Mouse (Mus musculus): ENCODE results near the gene Slc24a3. TPM values are rescaled to one million over a fixed set of nuclear protein-coding genes. Genes with fewer than 3 reads are reported as not detected.

Slc24a3 gene
- polyA plus RNA-seq, 1 experiment from 2014 or later: 2.1 TPM

DNA sequence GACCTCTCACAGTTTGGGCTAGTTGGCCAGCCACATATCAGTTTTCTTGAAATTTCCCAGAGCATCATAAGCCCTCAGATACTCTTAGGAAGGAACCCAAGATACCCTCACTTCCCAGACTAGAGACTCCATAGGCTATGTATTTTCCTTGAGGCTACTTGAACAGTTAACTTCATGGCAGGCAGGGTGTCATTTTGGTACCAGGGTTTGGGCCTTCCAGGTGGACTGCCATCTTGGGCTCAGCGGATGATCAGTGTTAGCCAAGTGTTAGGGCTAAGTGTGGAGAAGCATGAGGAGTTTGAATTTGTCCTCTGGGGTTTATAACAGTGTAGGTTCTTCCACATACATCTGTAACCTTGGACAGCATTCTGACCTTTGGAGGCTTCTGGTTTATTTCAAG is 124.6 kb downstream of the Slc24a3 start:
- H3K4me3 ChIP-seq (replicated peaks): no peak overlapping the region
- no peaks in the 10 kb centered on the region for H3K9me3 ChIP-seq (replicated peaks)
- H3K27me3 ChIP-seq: no peaks in the 10 kb centered on the region
- no peak for ATAC-seq (replicated peaks; ENCODE audit: low FRiP score)
- H3K9ac ChIP-seq: no peak overlapping the region
- WGBS: 92% methylated on average over 1 of the region's 1 CpGs
- H3K4me1 ChIP-seq: no peaks in the 10 kb centered on the region
- no peak overlapping the region for H3K4me2 ChIP-seq
- H3K36me3 ChIP-seq: no peaks in the 10 kb centered on the region
- H3K27ac ChIP-seq: no peak overlapping the region

DNA sequence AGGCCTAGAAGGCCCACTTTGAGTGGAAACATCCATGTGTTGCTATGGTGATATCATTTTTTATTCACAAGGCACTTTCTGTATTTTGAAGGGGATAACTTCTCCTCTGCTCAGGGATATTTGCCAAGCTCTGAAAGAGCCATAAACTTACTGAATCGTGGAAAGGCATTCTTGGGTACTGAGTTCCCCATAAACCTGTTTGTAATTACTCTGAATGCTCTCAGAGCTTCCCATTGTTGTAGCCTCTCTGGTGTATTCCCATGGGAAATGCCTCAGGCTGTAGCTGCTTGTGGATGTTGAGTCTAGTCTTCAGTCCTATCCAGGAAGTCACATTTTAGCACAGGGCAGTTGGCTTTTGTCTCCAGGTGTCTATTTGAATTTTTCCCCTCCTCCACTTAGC is 125.3 kb downstream of the Slc24a3 start:
- no peak for ATAC-seq (replicated peaks; ENCODE audit: low FRiP score)
- Histone ChIP-seq H3K4me1 (no peaks in the 10 kb centered on the region), H3K27me3 (no peaks in the 10 kb centered on the region), H3K4me3 (replicated peaks) (no peak overlapping the region), H3K36me3 (no peaks in the 10 kb centered on the region), H3K4me2 (no peak overlapping the region), H3K27ac (no peak overlapping the region), H3K9ac (no peak overlapping the region), H3K9me3 (replicated peaks) (no peaks in the 10 kb centered on the region)
- 10% methylated on average over 1 of the region's 1 CpGs for WGBS

DNA sequence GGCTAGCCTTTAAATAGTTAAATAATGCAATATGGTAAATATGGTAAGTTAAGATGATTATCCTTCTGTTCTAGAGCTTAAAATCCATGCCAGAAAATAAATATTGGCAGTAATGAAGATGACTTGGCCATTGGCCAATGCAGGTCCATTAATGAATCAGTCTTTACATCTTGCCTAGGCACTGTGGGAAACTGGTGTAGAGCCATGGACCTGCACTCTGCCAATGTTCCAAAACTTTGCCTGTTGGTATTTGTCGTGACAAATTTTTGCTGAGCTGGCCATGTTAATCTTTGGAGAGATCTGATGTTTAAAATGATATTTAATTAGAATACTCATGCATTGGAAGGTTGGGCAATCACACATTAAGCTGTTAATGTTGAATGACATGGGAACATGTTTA is 129.4 kb downstream of the Slc24a3 start:
- WGBS: 88% methylated on average over 1 of the region's 1 CpGs
- no peak for ATAC-seq (replicated peaks; ENCODE audit: low FRiP score)
- Histone ChIP-seq H3K36me3 (no peaks in the 10 kb centered on the region), H3K4me2 (no peak overlapping the region), H3K4me1 (no peaks in the 10 kb centered on the region), H3K27ac (no peak overlapping the region), H3K27me3 (no peaks in the 10 kb centered on the region), H3K9ac (no peak overlapping the region), H3K4me3 (replicated peaks) (no peak overlapping the region), H3K9me3 (replicated peaks) (no peaks in the 10 kb centered on the region)

GRCm38 (mm10) chr2:145299914-145300699 is 132.6 kb downstream of the Slc24a3 start:
- WGBS: 43% methylated on average over 5 of the region's 5 CpGs

GRCm38 (mm10) chr2:145307231-145307883 is 139.8 kb downstream of the Slc24a3 start:
- no peaks in the 10 kb centered on the region for H3K27me3 ChIP-seq
- no peak overlapping the region for H3K4me2 ChIP-seq
- H3K4me1 ChIP-seq: no peaks in the 10 kb centered on the region
- no peak overlapping the region for H3K27ac ChIP-seq
- ATAC-seq (replicated peaks; ENCODE audit: low FRiP score): peak; percentile 87
- H3K9me3 ChIP-seq (replicated peaks): no peaks in the 10 kb centered on the region
- H3K36me3 ChIP-seq: no peaks in the 10 kb centered on the region
- H3K4me3 ChIP-seq (replicated peaks): no peak overlapping the region
- WGBS: 19% methylated on average over 2 of the region's 2 CpGs
- no peak overlapping the region for H3K9ac ChIP-seq

More at GRCm38 (mm10) chr2:145299914-145300699, 132.6 kb downstream of the Slc24a3 start:
- H3K27me3 ChIP-seq: no peaks in the 10 kb centered on the region
- H3K9ac ChIP-seq: no peak overlapping the region
- no peaks in the 10 kb centered on the region for H3K4me1 ChIP-seq
- ATAC-seq (replicated peaks; ENCODE audit: low FRiP score): no peak
- no peaks in the 10 kb centered on the region for H3K36me3 ChIP-seq
- no peak overlapping the region for H3K27ac ChIP-seq
- no peak overlapping the region for H3K4me3 ChIP-seq (replicated peaks)
- no peak overlapping the region for H3K4me2 ChIP-seq
- no peaks in the 10 kb centered on the region for H3K9me3 ChIP-seq (replicated peaks)

DNA sequence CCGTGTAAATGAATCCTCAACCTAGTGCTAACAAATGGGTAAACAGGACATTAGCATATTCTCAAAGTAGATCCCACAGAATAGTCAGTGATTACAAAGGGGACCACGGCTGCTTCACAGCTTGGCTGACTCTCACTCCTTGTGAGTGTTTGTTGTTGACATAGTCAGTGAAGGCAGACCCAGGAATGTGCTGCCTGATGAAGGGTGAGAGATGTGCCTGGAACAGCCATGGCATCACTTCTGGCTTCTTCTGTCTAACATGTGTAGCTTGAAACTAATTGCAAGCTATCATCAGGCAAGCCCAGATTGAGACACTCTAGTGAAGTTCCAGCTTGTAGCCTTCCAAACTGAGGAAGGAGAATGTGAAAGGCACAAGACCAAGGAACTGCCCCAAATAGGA is 151.4 kb downstream of the Slc24a3 start:
- H3K9ac ChIP-seq: no peak overlapping the region
- ATAC-seq (replicated peaks; ENCODE audit: low FRiP score): no peak
- H3K4me2 ChIP-seq: no peak overlapping the region
- no peaks in the 10 kb centered on the region for H3K27me3 ChIP-seq
- H3K27ac ChIP-seq: no peak overlapping the region
- 37% methylated on average over 2 of the region's 2 CpGs for WGBS
- H3K4me1 ChIP-seq: no peaks in the 10 kb centered on the region
- no peak overlapping the region for H3K4me3 ChIP-seq (replicated peaks)
- no peaks in the 10 kb centered on the region for H3K36me3 ChIP-seq
- no peaks in the 10 kb centered on the region for H3K9me3 ChIP-seq (replicated peaks)

DNA sequence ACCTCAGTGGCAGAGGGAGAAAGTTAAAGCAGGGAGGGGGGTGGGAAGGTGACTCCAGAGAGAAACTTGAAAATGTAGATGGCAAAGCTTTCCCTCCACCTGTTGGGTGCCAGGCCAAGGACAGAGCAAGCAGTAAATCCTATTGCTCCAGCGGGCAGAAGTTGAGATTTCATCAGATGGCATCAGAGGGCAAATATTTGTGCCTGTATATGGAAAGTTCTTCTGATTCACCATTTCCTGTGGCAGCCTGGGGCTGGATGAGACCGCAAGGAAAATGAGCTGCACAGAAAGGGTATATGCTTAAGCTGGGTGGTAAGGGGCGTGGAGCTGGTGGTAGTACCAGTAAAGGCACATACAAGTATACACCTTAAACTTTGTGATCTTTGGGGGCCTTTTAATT is 153.7 kb downstream of the Slc24a3 start:
- H3K27ac ChIP-seq: no peak overlapping the region
- no peaks in the 10 kb centered on the region for H3K27me3 ChIP-seq
- H3K36me3 ChIP-seq: no peaks in the 10 kb centered on the region
- H3K9me3 ChIP-seq (replicated peaks): no peaks in the 10 kb centered on the region
- H3K9ac ChIP-seq: no peak overlapping the region
- no peak overlapping the region for H3K4me3 ChIP-seq (replicated peaks)
- no peak for ATAC-seq (replicated peaks; ENCODE audit: low FRiP score)
- peaks cover 11% of the 10 kb centered on the region; the same call in 1 of the 2 replicates for H3K4me1 ChIP-seq
- 89% methylated on average over 3 of the region's 3 CpGs for WGBS
- no peak overlapping the region for H3K4me2 ChIP-seq

- no peak overlapping the region for H3K9ac ChIP-seq
- H3K4me3 ChIP-seq (replicated peaks): no peak overlapping the region
- no peaks in the 10 kb centered on the region for H3K36me3 ChIP-seq
- ATAC-seq (replicated peaks; ENCODE audit: low FRiP score): no peak
- no peak overlapping the region for H3K4me2 ChIP-seq
- no peak overlapping the region for H3K27ac ChIP-seq
- H3K27me3 ChIP-seq: no peaks in the 10 kb centered on the region
- peaks cover 11% of the 10 kb centered on the region; the same call in 1 of the 2 replicates for H3K4me1 ChIP-seq
- no peaks in the 10 kb centered on the region for H3K9me3 ChIP-seq (replicated peaks)
Measured at GRCm38 (mm10) chr2:145321755-145322154, 154.2 kb downstream of the Slc24a3 start.

DNA sequence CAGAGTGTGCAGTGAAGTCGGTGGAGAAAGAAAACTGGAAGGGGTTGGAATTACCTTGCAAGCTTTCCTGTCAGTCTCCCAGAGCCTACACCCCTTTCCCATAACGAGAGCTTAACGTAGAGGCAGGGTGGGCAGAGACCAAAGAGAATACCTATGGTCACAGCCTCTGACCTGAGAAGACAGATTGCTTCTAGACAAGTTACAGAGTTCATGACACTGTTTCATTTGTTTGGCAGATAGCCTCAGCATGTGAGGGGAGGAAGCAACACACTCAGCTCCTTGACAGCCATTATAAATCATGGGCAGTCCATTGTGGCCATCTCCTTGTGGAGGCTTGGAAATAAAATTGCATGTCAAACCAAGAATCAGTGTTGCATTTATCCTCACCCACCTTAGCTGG is 156.9 kb downstream of the Slc24a3 start:
- no peaks in the 10 kb centered on the region for H3K36me3 ChIP-seq
- H3K4me2 ChIP-seq: no peak overlapping the region
- no peak overlapping the region for H3K27ac ChIP-seq
- no peak overlapping the region for H3K4me3 ChIP-seq (replicated peaks)
- ATAC-seq (replicated peaks; ENCODE audit: low FRiP score): peak; percentile 81
- H3K9ac ChIP-seq: no peak overlapping the region
- H3K9me3 ChIP-seq (replicated peaks): no peaks in the 10 kb centered on the region
- no peaks in the 10 kb centered on the region for H3K27me3 ChIP-seq
- peaks cover 11% of the 10 kb centered on the region; the same call in 1 of the 2 replicates for H3K4me1 ChIP-seq
- WGBS: 13% methylated on average over 3 of the region's 3 CpGs

- Histone ChIP-seq H3K9ac (no peak overlapping the region), H3K4me1 (peaks cover 11% of the 10 kb centered on the region; the same call in 1 of the 2 replicates), H3K27ac (no peak overlapping the region), H3K4me2 (no peak overlapping the region), H3K4me3 (replicated peaks) (no peak overlapping the region), H3K27me3 (no peaks in the 10 kb centered on the region), H3K9me3 (replicated peaks) (no peaks in the 10 kb centered on the region), H3K36me3 (no peaks in the 10 kb centered on the region)
- 59% methylated on average over 4 of the region's 4 CpGs for WGBS
- ATAC-seq (replicated peaks; ENCODE audit: low FRiP score): peak; percentile 40; the same call in 1 of the 2 replicates
Measured at GRCm38 (mm10) chr2:145325852-145326251, 158.3 kb downstream of the Slc24a3 start.

DNA sequence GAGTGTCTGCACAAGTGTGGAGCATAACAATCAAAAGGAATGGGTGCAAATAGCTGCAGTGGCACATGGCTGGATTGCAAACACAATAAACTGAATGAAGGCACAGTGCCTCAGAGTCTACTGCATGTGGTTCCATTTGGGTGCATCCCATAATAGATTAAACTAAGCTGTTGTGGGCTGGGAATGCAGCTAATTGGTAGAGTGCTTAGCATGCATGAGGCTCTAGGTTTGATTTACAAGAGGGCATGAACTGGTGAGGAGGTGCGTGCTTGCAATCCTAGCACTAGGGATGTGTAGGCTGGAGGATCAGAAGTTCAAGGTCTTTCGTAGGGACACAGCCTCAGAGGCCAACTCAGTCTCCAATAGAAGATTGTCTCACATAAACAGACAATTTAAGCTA is 159.0 kb downstream of the Slc24a3 start:
- H3K36me3 ChIP-seq: no peaks in the 10 kb centered on the region
- H3K4me2 ChIP-seq: no peak overlapping the region
- H3K27me3 ChIP-seq: no peaks in the 10 kb centered on the region
- ATAC-seq (replicated peaks; ENCODE audit: low FRiP score): peak; percentile 73
- no peaks in the 10 kb centered on the region for H3K9me3 ChIP-seq (replicated peaks)
- H3K27ac ChIP-seq: no peak overlapping the region
- H3K4me3 ChIP-seq (replicated peaks): no peak overlapping the region
- peaks cover 11% of the 10 kb centered on the region; the same call in 1 of the 2 replicates for H3K4me1 ChIP-seq
- H3K9ac ChIP-seq: no peak overlapping the region
- 36% methylated on average over 2 of the region's 2 CpGs for WGBS

DNA sequence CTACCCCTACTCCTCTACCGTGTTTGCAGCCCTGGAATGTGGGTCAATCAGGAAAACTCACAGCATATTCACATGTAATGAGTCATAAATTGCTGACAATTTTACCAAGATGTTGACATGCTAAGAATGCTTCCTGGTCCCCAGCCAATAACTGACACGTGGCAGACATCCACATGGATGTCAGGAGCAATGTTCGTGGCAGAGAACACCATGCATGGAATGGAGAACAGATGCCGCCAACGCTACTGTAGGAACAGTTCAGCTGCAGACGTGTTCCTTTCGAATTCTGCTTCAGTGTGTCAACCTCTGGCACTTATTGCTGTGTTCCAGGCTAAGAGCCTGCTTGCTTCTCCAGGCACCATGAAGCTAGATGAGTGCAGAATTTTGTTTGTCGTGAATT is 162.2 kb downstream of the Slc24a3 start:
- WGBS: 71% methylated on average over 8 of the region's 8 CpGs
- Histone ChIP-seq H3K36me3 (no peaks in the 10 kb centered on the region), H3K9ac (no peak overlapping the region), H3K4me2 (no peak overlapping the region), H3K27me3 (no peaks in the 10 kb centered on the region), H3K9me3 (replicated peaks) (no peaks in the 10 kb centered on the region), H3K4me1 (peaks cover 6% of the 10 kb centered on the region; the same call in 1 of the 2 replicates), H3K27ac (no peak overlapping the region), H3K4me3 (replicated peaks) (no peak overlapping the region)
- no peak for ATAC-seq (replicated peaks; ENCODE audit: low FRiP score)

All from kidney, embryonic 15.5 days (tissue).